Mouse (Mus musculus) midbrain, postnatal 0 days (tissue): ENCODE data around the gene Gm9376. TPM values are rescaled to one million over a fixed set of nuclear protein-coding genes. Genes with fewer than 3 reads are reported as not detected.

Source experiments
- ATAC-seq: fragments of 200-750 bp; cut with Nextera tagmentation; 2 replicates; pipeline ENCODE4 v1.8.0; 2017; ENCODE audit warnings: moderate number of reproducible peaks, mild to moderate bottlenecking, moderate TSS enrichment, moderate library complexity; ENCODE audit not compliant: low FRiP score
- DNase-seq: peaks from one replicate; pipeline ENCODE4 v3.0.0-alpha.2; 2015; ENCODE audit warnings: low spot score
- H3K27ac ChIP-seq: fragments of 300-500 bp; sonication (generic); 2 replicates; pipeline ENCODE4 v1.5.1; 2014; ENCODE audit warnings: low read depth, mild to moderate bottlenecking, low read length, mixed read lengths
- H3K27me3 ChIP-seq: fragments of 300-500 bp; sonication (generic); 2 replicates; pipeline ENCODE4 v1.6.1; 2014; ENCODE audit warnings: low read length, control low read depth, mixed read lengths; ENCODE audit not compliant: insufficient read depth
- H3K36me3 ChIP-seq: fragments of 300-500 bp; sonication (generic); 2 replicates; pipeline ENCODE4 v1.6.1; 2014; ENCODE audit warnings: low read length, control low read depth, mixed read lengths; ENCODE audit not compliant: insufficient read depth
- H3K4me1 ChIP-seq: fragments of 300-500 bp; sonication (generic); 2 replicates; pipeline ENCODE4 v1.6.1; 2014; ENCODE audit warnings: mild to moderate bottlenecking, control low read depth, antibody characterized with exemption, low read length, mixed read lengths; ENCODE audit not compliant: insufficient read depth
- H3K4me2 ChIP-seq: fragments of 300-500 bp; sonication (generic); 2 replicates; pipeline ENCODE4 v1.6.1; 2014; ENCODE audit warnings: low read depth, mild to moderate bottlenecking, low read length, mixed read lengths; ENCODE audit not compliant: poor library complexity, severe bottlenecking
- H3K4me3 ChIP-seq: fragments of 300-500 bp; sonication (generic); 2 replicates; pipeline ENCODE4 v1.5.1; 2014; ENCODE audit warnings: low read depth, mild to moderate bottlenecking, low read length, moderate library complexity
- H3K9ac ChIP-seq: fragments of 300-500 bp; sonication (generic); replicated peaks from 2 replicates; pipeline ENCODE4 v1.6.1; 2014; ENCODE audit warnings: mild to moderate bottlenecking, low read length, moderate library complexity, mixed read lengths; ENCODE audit not compliant: poor library complexity, severe bottlenecking
- H3K9me3 ChIP-seq: fragments of 300-500 bp; sonication (generic); 2 replicates; pipeline ENCODE4 v1.6.1; 2016; ENCODE audit warnings: low read length, control low read depth
- CTCF ChIP-seq: IDR thresholded peaks from 2 replicates; pipeline ENCODE4 v1.5.1; 2016; ENCODE audit warnings: antibody characterized with exemption, mild to moderate bottlenecking
- WGBS: fragments of 180-500 bp; shearing (Covaris S2); extraction: QIAGEN DNeasy Blood & Tissue Kit; methylation state at CpG from one replicate; pipeline ENCODE4 v1.1.7; 2014; 5-methylcytosine and 5-hydroxymethylcytosine counted together
- microRNA-seq: library from miRNA; unstranded; fragments of <30 nt; microRNA quantifications from one replicate; pipeline ENCODE4, GENCODE M21; 2016; ENCODE audit warnings: borderline number of aligned reads
- polyA plus RNA-seq: library from polyadenylated mRNA; unstranded; fragments of >200 nt; fragmentation: Nextera tagmentation; extraction: Ambion mirVana; gene quantifications from 2 replicates; pipeline ENCODE4 v1.2.1, GENCODE M21; 2015
- total RNA-seq: library from RNA; depleted of rRNA; stranded (reverse); fragments of >200 nt; gene quantifications from 2 replicates; pipeline ENCODE4 v1.2.3, GENCODE M21; 2014; rRNA removed

Gm9376 gene
- total and polyA plus RNA-seq, 2 experiments from 2014 or later, result not detected

- Histone ChIP-seq H3K36me3 (no peaks in the 10 kb centered on the region), H3K4me3 (no peak overlapping the region), H3K27ac (no peak overlapping the region), H3K27me3 (no peaks in the 10 kb centered on the region), H3K9me3 (no peaks in the 10 kb centered on the region), H3K4me2 (no peak overlapping the region), H3K9ac (no peak overlapping the region), H3K4me1 (no peaks in the 10 kb centered on the region)
- 92% methylated on average over 8 of the region's 8 CpGs for WGBS
- TF ChIP-seq CTCF, result no peak
- ATAC-seq, result no peak
- no peak for DNase-seq
Measured at GRCm38 (mm10) chr14:118311703-118312102, 44.9 kb downstream of the Gm9376 start.

GRCm38 (mm10) chr14:118312664-118313063, 45.9 kb downstream of the Gm9376 start:
- Histone ChIP-seq H3K27me3 (no peaks in the 10 kb centered on the region), H3K4me2 (no peak overlapping the region), H3K36me3 (no peaks in the 10 kb centered on the region), H3K9ac (no peak overlapping the region), H3K27ac (no peak overlapping the region), H3K9me3 (no peaks in the 10 kb centered on the region), H3K4me3 (no peak overlapping the region), H3K4me1 (no peaks in the 10 kb centered on the region)
- 94% methylated on average over 10 of the region's 10 CpGs for WGBS
- TF ChIP-seq CTCF, result peak; percentile 23; the same call in 1 of the 2 replicates
- ATAC-seq, result no peak
- no peak for DNase-seq

- Histone ChIP-seq H3K27me3 (no peaks in the 10 kb centered on the region), H3K4me1 (no peaks in the 10 kb centered on the region), H3K9me3 (no peaks in the 10 kb centered on the region), H3K36me3 (no peaks in the 10 kb centered on the region), H3K4me3 (no peak overlapping the region), H3K27ac (no peak overlapping the region), H3K9ac (no peak overlapping the region), H3K4me2 (no peak overlapping the region)
- WGBS, result 95% methylated on average over 3 of the region's 3 CpGs
- DNase-seq (no peak), ATAC-seq (no peak)
- no peak for TF ChIP-seq CTCF
Measured at GRCm38 (mm10) chr14:118313931-118314330, 47.2 kb downstream of the Gm9376 start.

GRCm38 (mm10) chr14:118317260-118317659, 50.5 kb downstream of the Gm9376 start:
- 66% methylated on average over 9 of the region's 9 CpGs for WGBS
- no peaks in the 10 kb centered on the region for H3K36me3 ChIP-seq
- H3K9me3 ChIP-seq, result no peaks in the 10 kb centered on the region
- H3K4me3 ChIP-seq, result no peak overlapping the region
- peak; percentile 58; the same call in 1 of the 2 replicates for ATAC-seq
- peak; percentile 74 for DNase-seq
- H3K4me1 ChIP-seq, result no peaks in the 10 kb centered on the region
- no peaks in the 10 kb centered on the region for H3K27me3 ChIP-seq
- no peak overlapping the region for H3K27ac ChIP-seq
- H3K9ac ChIP-seq, result no peak overlapping the region
- no peak overlapping the region for H3K4me2 ChIP-seq
- TF ChIP-seq CTCF, result no peak

Small RNA genes within 50 kb of the gene (microRNA-seq; reads per million reads assigned to microRNA genes)
- gene Mir6241, result not detected

Other genes starting within 250 kb of the Gm9376 start
- 0.49 TPM in 1 of 2 replicates, not detected in the other for gene Dct, start 214.7 kb upstream of the Gm9376 start, total RNA-seq
- gene Dct, start 214.7 kb upstream of the Gm9376 start, polyA plus RNA-seq, result 0.44 and 0.63 TPM in 2 replicates
- gene Tgds, start 134.2 kb upstream of the Gm9376 start, total RNA-seq, result 4.3 and 7.4 TPM in 2 replicates
- 7.3 and 9.0 TPM in 2 replicates for gene Tgds, start 134.2 kb upstream of the Gm9376 start, polyA plus RNA-seq
- gene Gpr180, start 129.8 kb upstream of the Gm9376 start, total RNA-seq, result 43.7 and 62.3 TPM in 2 replicates
- gene Gpr180, start 129.8 kb upstream of the Gm9376 start, polyA plus RNA-seq, result 49.3 and 51.6 TPM in 2 replicates
- gene Sox21, start 29.9 kb upstream of the Gm9376 start, total RNA-seq, result 27.8 and 37.9 TPM in 2 replicates
- 6.4 and 7.4 TPM in 2 replicates for gene Sox21, start 29.9 kb upstream of the Gm9376 start, polyA plus RNA-seq